Comparison of ENCODE assay signal across 32 mouse cellular contexts in the genomic region with DNA sequence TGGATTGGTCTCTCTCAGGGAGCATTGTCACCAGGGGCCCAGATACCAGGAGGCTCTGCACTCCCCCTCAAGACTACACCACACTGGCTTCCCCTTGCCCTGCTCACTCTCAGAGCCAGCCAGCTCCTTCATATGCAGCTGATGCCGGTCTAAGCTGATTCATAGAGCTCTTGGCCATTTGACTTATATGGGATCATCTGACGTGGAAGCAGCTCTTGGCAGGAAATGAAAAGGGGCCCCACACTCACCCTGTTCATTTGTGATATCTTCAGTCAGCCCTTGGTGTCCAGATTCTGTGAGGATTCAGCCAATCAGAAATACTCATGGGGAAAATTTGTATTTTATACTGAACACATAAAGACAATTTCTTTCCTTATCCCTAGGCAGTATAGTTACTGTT.
A peak's percentile ranks its signal among the peaks of the same experiment; 100 is the strongest.
DNase-seq lines count a peak whose midpoint lies in the region; ATAC-seq lines count a peak whose summit lies in the region.
"Had no signal": no experiment of that assay in that cellular context is flagged by ENCODE, and none has a peak within 500 bp of the region (broad histone marks: within the 10 kb centered on the region; RNA-seq: fewer than 3 reads in every experiment).

No protein-coding gene starts in this region.

- no peak overlapping the region for H3K9ac ChIP-seq in heart, embryonic 15.5 days
- no peak overlapping the region for H3K9ac ChIP-seq in liver, embryonic 13.5 days
- no peak overlapping the region for H3K9ac ChIP-seq in liver, embryonic 12.5 days
- H3K9ac ChIP-seq: embryonic facial prominence, embryonic 13.5 days; forebrain, postnatal 0 days; hindbrain, embryonic 14.5 days; limb, embryonic 13.5 days; liver, embryonic 15.5 days; midbrain, embryonic 13.5 days; neural tube, embryonic 13.5 days had no signal

- intact Hi-C loops in heart, postnatal 25 days (cut with DNase I): no loop called here

- H3K4me1 ChIP-seq in heart, embryonic 15.5 days (replicated peaks): peaks cover 30% of the 10 kb centered on the region
- H3K4me1 ChIP-seq in liver, embryonic 13.5 days (replicated peaks): peaks cover 70% of the 10 kb centered on the region
- H3K4me1 ChIP-seq in liver, embryonic 12.5 days: peaks cover 57% of the 10 kb centered on the region
- H3K4me1 ChIP-seq: midbrain, embryonic 13.5 days had no signal

- H3K4me3 ChIP-seq in heart, embryonic 15.5 days: no peak overlapping the region
- no peak overlapping the region for H3K4me3 ChIP-seq in liver, embryonic 13.5 days (replicated peaks)
- H3K4me3 ChIP-seq in liver, embryonic 12.5 days: no peak overlapping the region
- H3K4me3 ChIP-seq: embryonic facial prominence, embryonic 13.5 days; erythroblast, embryonic 14.5 days; limb, embryonic 13.5 days; liver, embryonic 15.5 days; megakaryocyte, embryonic 14.5 days; midbrain, embryonic 13.5 days; neural tube, embryonic 13.5 days had no signal

- H3K9me3 ChIP-seq in heart, embryonic 15.5 days (replicated peaks): no peaks in the 10 kb centered on the region
- H3K9me3 ChIP-seq in liver, embryonic 13.5 days (replicated peaks): no peaks in the 10 kb centered on the region
- H3K9me3 ChIP-seq in liver, embryonic 12.5 days (replicated peaks): no peaks in the 10 kb centered on the region
- H3K9me3 ChIP-seq: embryonic facial prominence, embryonic 13.5 days; limb, embryonic 13.5 days; liver, embryonic 15.5 days; megakaryocyte, embryonic 14.5 days; midbrain, embryonic 13.5 days; neural tube, embryonic 13.5 days had no signal

- DNase-seq in heart, postnatal 25 days (ENCODE audit: low spot score): no peak
- DNase-seq in liver, embryonic 13.5 days: no peak
- peak; percentile 11 for DNase-seq in 3T3-L1 (ENCODE audit: low read depth, low spot score)
- DNase-seq in adrenal gland, postnatal 36 days: no peak
- DNase-seq: adrenal gland, adult 2 months; cerebellum, adult 11 months; cerebellum, adult 9-10 months; cerebellum, postnatal 36 days; embryo, embryonic 11 days; forebrain, postnatal 0 days; gastrocnemius, postnatal 10 days; heart, postnatal 4 days; kidney, adult 11 months; kidney, postnatal 14 days; layer of hippocampus, adult 9-11 months; lung, postnatal 36 days; right cerebral cortex, postnatal 4 days; thymus, postnatal 4 days had no signal

- no peak overlapping the region for H3K27ac ChIP-seq in heart, embryonic 15.5 days
- H3K27ac ChIP-seq in liver, embryonic 13.5 days: 0 out of 2 replicates have a peak overlapping the region, but pooled peaks have one; percentile 40
- no peak overlapping the region for H3K27ac ChIP-seq in liver, embryonic 12.5 days
- H3K27ac ChIP-seq: embryonic facial prominence, embryonic 13.5 days; hindbrain, embryonic 14.5 days; limb, embryonic 13.5 days; liver, embryonic 15.5 days; midbrain, embryonic 13.5 days; neural tube, embryonic 13.5 days had no signal

- no peaks in the 10 kb centered on the region for H3K27me3 ChIP-seq in heart, embryonic 15.5 days
- H3K27me3 ChIP-seq in liver, embryonic 13.5 days: no peaks in the 10 kb centered on the region
- no peaks in the 10 kb centered on the region for H3K27me3 ChIP-seq in liver, embryonic 12.5 days (replicated peaks)
- H3K27me3 ChIP-seq: embryonic facial prominence, embryonic 13.5 days; limb, embryonic 13.5 days; liver, embryonic 15.5 days; megakaryocyte, embryonic 14.5 days; midbrain, embryonic 13.5 days; neural tube, embryonic 13.5 days had no signal

- 0 out of 2 replicates have a peak, but pooled peaks have one; percentile 10 for ATAC-seq in heart, embryonic 15.5 days (replicated peaks; ENCODE audit: insufficient number of reproducible peaks, insufficient read depth, low FRiP score, low read depth)
- ATAC-seq in liver, embryonic 13.5 days (ENCODE audit: low read depth): no peak
- ATAC-seq in liver, embryonic 12.5 days: no peak
- peak; percentile 24; the same call in 1 of the 2 replicates for ATAC-seq in common myeloid progenitor, adult 5-6 weeks (replicated peaks; ENCODE audit: low read depth, poor library complexity, severe bottlenecking)
- ATAC-seq: activated CD4-positive, CD25-positive, alpha-beta regulatory T cell, adult 4 months; CD4-positive, CD25-positive, alpha-beta regulatory T cell, adult 4 months; forebrain, postnatal 0 days; inflammation-experienced regulatory T-cells, adult 6 months; midbrain, embryonic 13.5 days had no signal

- H3K4me2 ChIP-seq in heart, embryonic 15.5 days: no peak overlapping the region
- H3K4me2 ChIP-seq in liver, embryonic 13.5 days: no peak overlapping the region
- H3K4me2 ChIP-seq in liver, embryonic 12.5 days: no peak overlapping the region
- H3K4me2 ChIP-seq: embryonic facial prominence, embryonic 13.5 days; hindbrain, embryonic 14.5 days; limb, embryonic 13.5 days; liver, embryonic 15.5 days; midbrain, embryonic 13.5 days; neural tube, embryonic 13.5 days had no signal

- H3K36me3 ChIP-seq in heart, embryonic 15.5 days: no peaks in the 10 kb centered on the region
- no peaks in the 10 kb centered on the region for H3K36me3 ChIP-seq in liver, embryonic 13.5 days
- H3K36me3 ChIP-seq in liver, embryonic 12.5 days: no peaks in the 10 kb centered on the region
- H3K36me3 ChIP-seq: liver, embryonic 15.5 days had no signal

- WGBS in heart, embryonic 15.5 days: 17% methylated on average over 2 of the region's 2 CpGs
- 13% methylated on average over 2 of the region's 2 CpGs for WGBS in liver, embryonic 13.5 days (ENCODE audit: insufficient replicate concordance)
- WGBS in liver, embryonic 12.5 days (ENCODE audit: insufficient replicate concordance): 17% methylated on average over 2 of the region's 2 CpGs

Comparison
In these comparisons a context has a peak if more than half of its experiments do, and no peak if none do; other contexts are left out.
1. ATAC-seq: peak in heart, embryonic 15.5 days (single experiment) and common myeloid progenitor, adult 5-6 weeks (single experiment); none in liver, embryonic 13.5 days (single experiment) and liver, embryonic 12.5 days (single experiment).